Mouse (Mus musculus) telencephalon, adult 2 months (tissue): ENCODE measurements around the gene Gm10053.

ENCODE experiments used
- DNase-seq: peaks from one replicate; pipeline ENCODE4 v3.0.0-alpha.2; 2011; ENCODE audit warnings: low read depth, low spot score

Gm10053 gene

DNA sequence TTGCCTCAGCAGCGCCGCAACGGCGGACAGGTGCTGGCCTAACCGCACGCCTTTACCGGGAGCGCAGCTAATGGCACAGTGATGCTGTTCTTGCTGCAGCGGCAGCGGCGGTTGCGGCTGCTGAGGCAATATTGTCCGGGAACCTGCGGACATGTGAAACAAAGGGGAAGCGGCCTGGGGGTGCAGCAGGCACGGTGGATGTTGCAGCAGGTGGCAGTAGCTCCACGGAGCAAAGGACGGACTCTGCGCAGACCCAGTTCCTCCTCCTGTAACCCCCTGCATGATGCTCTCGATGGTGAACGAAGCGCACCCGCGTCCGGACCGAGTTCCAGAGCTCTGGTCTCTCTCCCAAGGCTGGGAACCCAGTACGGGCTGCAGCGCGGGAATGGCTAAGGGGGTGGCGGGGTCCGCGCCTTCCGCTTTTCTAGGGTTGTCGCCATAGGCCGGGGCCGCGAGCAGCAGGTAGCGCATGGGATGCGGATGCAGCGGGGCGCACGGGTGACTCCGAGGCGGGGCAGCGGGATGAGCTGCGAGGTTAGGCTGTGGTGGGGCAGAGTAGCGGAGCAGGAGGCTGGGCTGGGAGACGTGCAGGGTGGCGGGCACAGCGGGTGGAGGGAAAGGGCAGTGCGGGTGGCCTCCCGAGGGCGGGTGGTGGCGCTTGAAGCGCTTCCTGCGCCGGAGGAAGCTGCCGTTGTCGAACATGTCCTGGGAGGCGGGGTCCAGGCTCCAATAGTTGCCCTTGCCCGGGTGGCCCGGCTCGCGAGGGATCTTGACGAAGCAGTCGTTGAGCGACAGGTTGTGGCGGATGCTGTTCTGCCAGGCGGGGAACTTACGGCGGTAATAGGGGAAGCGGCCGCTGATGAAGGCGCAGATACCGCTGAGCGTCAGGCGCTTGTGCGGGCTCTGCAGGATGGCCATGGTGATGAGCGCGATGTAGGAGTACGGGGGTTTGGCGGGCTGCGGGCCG is 24.4 kb downstream of the Gm10053 start:
- DNase-seq, result no peak

DNA sequence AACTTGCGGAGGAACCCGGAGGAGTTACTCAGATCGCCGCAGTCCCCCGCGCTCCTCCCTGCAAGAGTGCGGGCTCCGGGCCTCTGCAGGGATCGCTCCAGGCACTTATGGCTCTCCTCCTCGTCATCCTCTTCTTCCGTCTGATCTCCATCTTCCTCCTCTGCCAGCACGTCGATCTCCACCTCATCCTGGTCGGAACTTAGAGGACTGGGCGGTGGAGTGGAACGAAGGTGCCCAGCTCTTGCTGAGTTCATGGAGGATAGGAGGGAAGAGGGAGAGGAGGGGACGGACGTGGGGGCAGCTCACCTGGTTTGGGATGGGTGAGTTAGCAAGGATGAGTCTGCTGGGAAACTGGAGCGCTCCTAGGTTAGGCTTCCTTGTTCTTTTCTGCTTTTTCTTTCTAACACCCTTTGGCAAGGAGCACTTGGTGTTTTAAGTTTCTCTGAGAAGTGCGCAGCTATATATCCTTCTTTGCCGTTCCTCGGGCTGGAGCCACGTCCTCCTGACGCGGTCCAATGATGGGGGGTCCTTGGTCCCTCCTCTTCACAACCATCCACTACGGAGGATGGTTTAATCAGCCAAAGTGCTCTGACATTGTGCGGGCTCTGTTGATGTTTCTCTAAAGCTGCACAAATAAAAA is 25.2 kb downstream of the Gm10053 start, which contains the start of gene Foxd4:
Gene Foxd4 (minus strand): TSS at position 617 of the 640 bp plus-strand sequence.
- no peak for DNase-seq

DNA sequence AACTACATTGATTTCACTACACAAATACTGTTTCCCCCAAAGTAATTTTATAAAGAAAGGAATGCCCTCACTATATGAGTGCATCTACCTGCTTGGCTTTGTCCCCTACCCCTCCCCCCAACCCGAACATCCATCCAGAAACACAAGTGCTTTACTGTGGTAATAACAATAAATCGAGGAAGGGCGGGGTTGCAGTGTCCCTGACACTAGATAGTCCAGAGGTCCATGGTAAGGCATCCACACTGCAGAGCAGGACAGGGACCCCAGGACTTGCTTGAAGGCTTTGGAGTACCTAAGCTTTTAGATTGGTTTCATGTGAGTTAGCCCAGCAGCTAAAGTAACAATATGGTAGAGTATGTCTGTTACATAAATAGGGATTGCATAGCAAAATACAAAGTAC is 26.2 kb downstream of the Gm10053 start:
- DNase-seq, result no peak

DNA sequence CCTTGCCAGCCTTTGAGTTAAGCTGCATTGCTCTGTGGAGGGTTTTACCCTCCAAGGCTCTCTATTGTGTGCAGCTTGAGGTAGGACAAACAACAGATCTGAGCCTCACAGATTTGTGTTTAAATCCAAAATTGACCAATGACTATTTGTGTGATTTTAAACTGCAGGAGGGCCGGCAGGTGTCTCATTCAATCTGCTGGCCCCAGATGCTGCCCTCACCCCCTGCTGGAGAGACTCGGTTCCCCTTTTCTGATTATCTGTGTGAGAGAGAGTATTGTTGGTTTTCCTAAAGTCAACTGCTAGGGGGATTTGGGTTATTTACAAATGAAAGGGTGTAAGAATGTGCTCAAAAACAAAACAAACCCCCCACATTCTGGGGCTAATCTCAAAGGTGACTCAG is 26.8 kb downstream of the Gm10053 start:
- no peak for DNase-seq

DNA sequence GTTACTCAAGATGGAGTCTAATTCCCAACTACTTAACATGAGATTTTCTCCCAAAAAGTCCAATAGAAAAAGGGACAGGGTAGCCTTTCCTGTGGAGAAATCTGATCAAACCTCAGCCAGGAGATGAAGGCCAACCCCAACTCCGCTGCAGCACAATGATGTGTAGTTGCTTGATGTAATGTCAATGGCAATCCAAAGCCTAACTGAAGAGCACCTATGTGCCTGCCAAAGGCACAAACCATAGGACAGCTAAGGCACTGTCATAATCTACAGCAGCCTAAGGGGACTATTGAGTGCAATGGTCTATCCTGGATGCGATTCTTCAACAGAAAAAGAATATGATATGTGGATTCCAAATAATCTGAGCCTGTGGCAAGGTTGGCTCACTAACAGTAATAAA is 27.3 kb downstream of the Gm10053 start:
- no peak for DNase-seq

DNA sequence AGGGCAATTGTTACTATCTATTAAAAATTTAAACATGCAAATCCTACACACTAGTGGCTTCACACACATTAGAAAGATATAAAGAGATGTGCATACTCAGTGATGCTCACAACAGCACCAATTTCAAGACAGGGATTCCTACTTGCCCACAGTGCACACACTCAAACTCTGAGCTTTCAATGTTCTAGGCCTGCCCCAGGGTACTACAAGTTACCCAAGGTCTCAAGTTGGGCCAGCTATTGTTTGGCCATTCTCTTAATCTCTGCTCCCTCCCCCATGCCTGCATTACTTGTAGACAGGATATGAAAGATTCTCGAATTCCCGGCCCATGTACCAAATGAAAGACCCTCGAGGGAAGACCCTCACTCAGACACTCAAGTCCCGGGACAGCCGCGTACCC is 32.2 kb downstream of the Gm10053 start:
- DNase-seq, result no peak

DNA sequence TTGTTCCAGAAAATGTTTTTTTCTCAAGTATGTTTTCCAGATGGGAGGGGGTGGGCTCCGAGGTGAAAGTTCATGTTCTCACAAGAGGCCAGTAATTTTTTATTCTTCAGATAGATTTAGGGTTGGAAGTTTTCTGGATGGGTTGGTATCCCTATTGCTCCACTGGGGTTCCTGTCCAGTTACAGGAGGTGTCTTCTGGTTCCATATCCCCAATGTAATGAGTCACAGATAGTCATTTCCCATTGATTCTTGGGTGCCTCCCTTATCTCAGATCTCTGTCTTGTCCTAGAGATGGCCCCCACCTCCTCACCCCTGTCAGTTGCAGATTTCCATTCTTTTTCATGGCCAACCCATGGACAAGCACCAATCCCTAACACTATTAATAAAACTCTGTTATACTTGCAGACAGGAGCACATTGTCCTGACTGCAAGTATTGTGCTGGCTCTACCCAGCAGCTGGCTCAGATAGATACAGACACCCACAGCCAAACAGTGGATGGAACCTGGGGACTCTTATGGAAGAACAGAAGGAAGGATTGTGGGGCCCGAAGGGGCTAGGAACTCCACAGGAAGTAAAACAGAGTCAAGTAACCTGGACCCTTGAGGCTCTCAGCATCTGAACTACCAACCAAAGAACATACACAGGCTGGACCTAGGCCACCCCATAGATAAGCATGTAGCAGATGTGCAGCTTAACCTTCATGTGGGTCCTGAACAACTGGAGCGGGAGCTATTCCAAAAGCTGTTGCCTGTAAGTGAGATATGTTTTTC is 33.1 kb downstream of the Gm10053 start:
- no peak for DNase-seq

DNA sequence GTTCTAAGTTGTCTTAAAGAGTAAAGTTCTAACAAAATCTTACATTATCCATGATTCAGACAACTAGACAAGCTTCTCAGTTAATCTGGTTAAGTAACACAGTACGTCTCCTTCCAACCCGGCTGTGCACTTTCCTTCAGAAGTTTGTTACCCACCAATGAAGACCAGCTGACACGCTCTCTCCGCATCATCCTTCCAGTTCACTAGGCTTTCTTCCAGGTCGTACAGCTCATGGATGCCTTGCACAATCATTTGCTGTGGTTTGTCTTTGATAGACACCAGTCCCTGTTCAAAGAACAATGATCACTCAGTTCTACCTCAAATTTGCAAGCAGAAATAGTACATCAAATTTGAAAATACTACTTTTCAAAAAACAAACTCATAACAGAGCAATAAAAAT is 45.4 kb downstream of the Gm10053 start:
- DNase-seq, result no peak
